Mouse (Mus musculus): ENCODE results near the gene Klf13. TPM values are rescaled to one million over a fixed set of nuclear protein-coding genes. Genes with fewer than 3 reads are reported as not detected.

Gene Klf13
- total RNA-seq, 2 experiments from 2014 or later = 168 to 175 TPM

DNA sequence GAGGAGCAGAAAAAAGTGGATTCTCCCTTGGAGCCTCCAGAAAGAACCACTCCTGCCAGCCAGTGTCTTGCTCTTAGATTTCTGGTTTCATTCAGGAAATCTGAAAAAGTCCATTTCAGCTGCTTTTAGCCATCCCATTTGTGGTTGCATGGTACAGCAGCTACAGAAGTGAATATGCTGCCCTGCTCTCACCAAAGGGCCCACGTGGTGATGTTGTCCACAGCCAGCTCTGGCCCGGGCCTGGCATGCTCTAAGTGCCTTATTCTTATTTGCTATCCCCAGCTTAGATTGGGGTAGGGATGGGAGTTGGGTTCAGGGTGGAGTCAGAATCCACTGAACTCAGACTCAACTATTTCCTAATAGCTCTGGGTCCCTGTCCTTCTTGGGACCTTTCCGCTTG is 43.5 kb downstream of the Klf13 start:
- intact Hi-C loops (cut with DNase I) = no loop called here
- DNase-seq (ENCODE audit: low spot score in 2 of 2) = no peak

DNA sequence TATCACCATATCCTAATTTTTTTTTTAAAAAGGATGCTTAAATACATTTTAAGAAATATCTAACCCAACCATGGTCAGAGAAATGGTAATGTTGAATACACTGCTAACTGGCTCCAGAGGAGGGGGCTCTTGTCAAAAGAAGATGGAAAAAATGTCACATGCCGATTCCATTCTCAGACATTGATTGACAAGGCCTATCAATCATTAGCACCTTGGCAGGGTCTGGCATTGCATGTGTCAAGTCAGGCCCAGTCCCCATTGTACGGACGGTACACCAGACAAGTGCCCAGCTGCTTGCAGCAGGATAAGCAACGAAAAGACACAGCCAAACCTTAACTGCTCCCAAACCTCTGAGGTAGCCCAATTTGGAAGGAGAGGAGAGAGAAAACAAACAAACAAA is 44.1 kb downstream of the Klf13 start:
- intact Hi-C loops (cut with DNase I) = no loop called here
- no peak for DNase-seq (ENCODE audit: low spot score in 2 of 2)

DNA sequence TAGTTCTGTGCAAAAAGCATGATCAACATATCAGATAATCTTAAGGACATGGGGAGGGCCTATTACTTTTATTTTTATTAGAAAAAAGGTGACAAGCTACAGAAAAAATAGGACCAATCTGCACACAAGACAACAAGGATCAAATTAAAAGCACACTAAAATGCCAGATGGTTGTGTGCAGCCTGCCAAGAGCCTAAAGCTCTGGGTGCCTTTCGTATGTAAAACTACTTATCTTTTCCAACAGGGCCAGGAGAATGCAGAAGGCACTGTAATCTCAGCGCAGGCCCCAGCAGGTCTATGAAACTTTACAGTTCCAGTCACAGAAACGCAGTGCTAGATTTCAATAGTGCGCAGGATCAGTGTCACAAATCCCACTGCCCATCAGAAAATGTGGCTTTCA is 45.0 kb downstream of the Klf13 start:
- intact Hi-C loops (cut with DNase I) = no loop called here
- no peak for DNase-seq (ENCODE audit: low spot score in 2 of 2)

DNA sequence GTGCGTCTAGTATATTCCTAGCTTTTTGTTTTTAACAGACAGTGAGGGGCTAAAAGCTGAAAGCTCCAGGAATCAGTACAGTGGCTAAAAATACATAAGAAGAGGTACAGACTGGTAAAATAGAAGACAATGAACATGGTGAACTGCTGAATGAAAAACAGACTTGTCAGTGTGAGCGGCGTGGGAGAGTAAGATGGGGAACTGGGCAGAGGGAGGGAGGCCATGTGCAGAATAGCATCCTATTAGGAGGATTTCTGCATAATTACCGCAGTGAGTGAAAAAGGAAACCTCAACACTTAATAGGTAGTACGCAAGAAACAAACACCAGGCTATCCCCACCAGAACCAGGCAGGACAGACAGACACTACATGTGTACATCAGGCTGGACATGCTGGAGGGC is 45.5 kb downstream of the Klf13 start:
- DNase-seq (ENCODE audit: low spot score in 2 of 2) = no peak

DNA sequence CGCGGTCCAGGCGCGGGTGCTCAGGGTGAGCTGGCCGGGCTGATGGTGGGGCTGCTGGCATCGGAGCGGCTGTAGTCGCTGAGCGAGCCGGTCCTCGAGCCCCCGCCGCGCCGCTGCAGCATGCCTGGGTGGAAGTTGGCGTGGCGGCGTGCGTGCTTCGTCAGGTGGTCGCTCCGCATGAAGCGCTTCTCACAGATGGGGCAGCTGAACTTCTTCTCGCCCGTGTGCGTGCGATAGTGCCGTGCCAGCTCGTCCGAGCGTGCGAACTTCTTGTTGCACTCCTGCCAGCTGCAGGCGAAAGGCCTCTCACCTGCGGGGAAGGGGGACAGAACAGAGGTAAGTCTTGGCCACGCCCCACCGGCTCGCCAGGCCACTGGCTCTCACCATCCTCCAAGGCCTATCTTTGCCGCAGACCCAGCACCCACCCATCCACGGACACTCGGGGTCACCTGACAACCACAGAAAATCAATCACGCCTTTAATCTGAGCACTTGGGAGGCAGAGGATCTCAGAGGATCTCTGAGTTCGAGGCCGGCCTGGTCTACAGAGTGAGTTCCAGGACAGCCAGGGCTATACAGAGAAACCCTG is 47.1 kb downstream of the Klf13 start:
- no peak for DNase-seq (ENCODE audit: low spot score in 2 of 2)
- intact Hi-C loops (cut with DNase I) = no loop called here

More for the DNA sequence above, 45.5 kb downstream of the Klf13 start:
- intact Hi-C loops (cut with DNase I) = no loop called here

DNA sequence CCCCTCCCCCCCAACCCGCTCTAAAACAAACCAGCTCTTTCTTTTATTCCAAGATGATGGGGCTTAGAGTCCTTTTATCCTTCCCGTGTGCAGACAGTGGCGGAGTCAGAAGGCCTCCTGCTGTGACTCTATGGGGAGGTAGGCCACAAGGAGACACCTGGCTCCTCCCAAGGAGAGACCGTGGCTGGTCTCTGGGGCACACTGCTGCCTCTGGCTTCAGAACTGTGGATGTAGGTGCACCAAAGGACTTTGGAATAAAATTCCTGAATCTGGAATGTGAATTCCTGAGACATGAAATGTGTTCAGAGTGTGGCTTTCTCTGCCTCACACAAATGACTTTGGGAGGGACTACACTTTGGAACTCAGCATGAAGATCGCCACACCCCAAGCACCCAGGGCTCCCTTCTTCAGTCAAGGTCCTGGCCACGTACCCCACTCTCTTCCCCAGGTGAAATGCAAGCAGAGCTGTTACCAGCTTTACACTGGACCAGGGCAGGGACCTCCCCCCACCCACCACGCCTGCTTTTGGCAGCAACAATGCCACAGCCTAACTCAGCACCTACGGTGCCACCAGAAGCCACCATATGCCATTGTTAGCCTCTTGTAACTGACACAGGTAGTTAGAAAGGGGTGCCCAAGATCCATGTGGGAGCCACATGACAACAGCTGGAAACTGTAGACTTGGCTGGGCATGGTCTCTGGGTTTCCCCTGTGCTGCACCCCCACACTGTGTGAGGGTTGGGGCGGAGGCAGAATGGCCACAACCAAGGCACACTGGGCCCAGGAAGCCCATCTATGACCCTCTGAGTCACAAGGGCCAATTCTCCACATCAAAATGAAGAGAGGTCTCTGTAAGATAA is 49.4 kb downstream of the Klf13 start:
- no peak for DNase-seq (ENCODE audit: low spot score in 2 of 2)
- intact Hi-C loops (cut with DNase I) = no loop called here

DNA sequence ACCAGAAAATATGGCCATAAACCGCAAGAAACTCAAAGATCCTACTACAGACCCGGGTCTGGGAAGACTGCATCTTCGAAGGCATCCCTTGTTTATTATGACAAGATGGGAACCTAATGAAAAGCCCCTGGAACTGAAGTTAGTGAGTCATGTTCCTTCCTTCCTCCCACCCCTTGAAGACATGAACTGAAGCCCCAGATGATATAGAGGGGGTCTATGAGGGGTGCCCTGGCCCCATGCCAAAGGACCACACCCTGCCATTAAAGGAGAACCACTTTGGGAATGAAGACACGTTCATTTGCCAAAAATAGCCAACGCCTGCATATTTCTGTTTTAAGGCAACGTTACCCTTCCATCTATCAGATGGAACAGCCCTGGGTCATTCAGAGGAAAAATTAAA is 50.0 kb downstream of the Klf13 start:
- intact Hi-C loops (cut with DNase I) = no loop called here

DNA sequence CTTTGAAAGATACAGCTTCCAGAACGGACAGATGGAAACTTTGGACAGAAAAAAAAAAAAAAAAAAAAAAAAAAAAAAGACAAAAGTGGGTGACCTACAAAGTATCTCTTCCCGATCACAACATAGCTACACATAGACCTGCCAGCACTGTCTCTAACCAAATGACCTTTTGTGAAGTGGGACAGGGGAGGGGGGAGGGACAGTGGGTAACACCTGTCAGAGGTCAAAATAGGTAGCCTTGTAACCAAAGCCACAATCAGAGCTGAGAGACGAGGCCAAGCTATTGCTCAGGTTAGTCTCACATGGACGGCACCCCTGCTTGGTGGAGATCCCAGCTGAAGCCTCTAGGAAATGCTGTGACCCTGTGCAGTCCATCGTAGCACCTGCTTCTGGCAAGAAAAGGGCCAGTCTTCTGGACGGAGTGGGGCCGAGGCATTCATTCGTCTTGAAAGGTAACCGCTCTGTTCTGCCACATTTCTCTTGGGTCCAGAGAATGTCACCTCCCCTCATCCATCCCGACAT is 51.1 kb downstream of the Klf13 start:
- no peak for DNase-seq (ENCODE audit: low spot score in 2 of 2)
- intact Hi-C loops (cut with DNase I) = no loop called here

More for the DNA sequence above, 50.0 kb downstream of the Klf13 start:
- DNase-seq (ENCODE audit: low spot score in 2 of 2) = no peak

DNA sequence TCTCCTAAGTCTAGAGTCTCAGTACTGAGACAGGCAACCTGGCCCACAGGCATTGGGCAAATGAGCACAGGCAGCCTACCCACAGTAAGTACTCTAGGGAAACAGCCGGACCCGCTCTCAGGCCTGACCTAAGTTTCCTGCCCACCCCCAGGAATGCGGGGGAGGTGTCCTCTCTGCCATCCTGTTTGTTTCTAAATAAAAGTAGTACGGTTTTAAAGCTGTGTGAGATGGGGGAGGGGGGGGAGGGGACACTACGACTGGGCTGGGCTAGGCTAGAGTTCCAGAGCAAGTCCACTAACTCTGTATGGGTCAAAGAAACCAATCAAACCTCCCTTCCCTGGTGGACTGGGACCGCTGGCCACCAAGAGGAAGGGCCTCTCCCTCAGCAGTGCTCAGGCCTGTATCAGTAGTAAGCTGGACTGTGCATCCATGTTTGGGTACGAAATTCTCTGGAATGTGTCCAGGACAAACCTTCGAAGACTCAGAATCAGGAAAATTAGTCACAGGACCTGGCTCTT is 51.6 kb downstream of the Klf13 start:
- intact Hi-C loops (cut with DNase I) = no loop called here
- no peak for DNase-seq (ENCODE audit: low spot score in 2 of 2)

DNA sequence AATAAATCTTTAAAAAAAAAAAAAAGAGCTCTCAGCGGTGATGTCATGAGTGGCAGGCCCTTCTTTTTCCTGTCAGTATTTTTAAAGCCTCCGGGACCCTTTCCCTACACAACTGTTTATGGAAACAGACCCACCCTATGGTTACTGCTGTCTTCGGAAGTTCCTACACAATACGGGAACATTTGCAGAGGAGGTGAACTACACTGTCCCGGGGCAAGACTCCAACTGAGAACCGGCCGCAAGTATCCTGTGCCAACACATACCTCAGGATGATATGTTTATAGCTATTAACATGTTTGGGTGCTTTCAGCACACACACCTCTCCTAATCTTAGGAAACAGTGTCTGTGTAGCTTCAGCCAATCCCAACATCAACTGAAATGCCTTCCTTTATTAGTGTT is 53.7 kb downstream of the Klf13 start:
- DNase-seq (ENCODE audit: low spot score in 2 of 2) = no peak
- intact Hi-C loops (cut with DNase I) = no loop called here

DNA sequence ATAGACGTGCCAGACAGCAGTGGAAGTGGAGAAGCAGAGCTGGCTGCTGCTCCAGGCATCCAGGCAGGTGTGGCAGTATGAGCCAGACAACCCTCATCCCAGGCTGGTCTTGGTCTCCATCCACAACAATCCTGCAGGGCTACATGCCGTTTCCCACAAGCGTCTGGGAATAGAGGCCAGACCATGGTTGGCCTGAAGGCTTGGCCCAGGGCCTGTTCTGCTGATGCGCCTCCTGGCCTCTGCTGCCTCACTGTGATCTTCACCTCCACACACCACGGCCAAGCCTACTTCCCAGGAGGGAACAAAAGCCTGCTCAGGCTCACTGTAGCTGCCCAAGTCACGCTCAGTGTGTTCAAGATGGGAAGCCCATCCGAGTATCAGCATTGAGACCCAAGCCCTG is 56.0 kb downstream of the Klf13 start:
- intact Hi-C loops (cut with DNase I) = no loop called here
- DNase-seq (ENCODE audit: low spot score in 2 of 2) = no peak

DNA sequence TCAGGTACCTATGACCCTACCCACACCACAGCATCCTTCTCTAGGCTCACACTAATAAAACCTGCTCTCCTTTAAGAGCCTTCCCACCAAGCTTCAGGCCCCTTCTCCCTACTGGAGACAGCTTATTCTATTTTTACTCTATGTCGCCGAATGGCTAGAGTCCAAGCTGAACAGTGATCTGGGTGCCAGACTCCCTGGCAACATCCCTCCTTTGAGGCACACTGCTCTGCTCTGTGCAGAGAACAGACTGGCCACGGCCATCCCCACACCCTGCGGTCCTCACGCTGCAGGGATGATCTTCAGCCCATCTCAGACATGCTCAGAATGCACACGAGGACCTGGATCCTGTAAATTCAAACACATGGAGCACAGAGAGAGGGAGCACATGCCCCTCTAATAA is 59.1 kb downstream of the Klf13 start:
- intact Hi-C loops (cut with DNase I) = no loop called here
- DNase-seq (ENCODE audit: low spot score in 2 of 2) = peak; percentile 64 to 72

DNA sequence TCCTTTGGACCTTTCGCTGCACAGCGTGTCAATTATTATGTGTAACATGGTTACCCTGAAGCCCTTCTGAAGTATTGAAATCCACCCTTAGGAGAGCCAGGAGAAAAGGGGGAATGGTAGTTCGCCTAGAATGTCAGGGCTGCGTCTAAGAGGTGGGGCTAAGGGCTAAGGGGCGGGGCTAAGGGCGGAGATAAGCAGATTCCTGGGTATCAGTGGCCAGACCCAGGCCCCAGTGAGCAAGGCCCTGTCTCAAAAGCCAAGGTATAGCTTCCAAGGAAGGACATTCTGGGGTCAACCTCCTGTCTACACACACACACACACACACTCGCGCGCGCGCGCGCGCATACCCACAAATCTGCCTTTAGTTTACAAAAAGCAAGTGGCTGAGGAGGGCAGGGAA is 61.1 kb downstream of the Klf13 start:
- no peak for DNase-seq (ENCODE audit: low spot score in 2 of 2)
- intact Hi-C loops (cut with DNase I) = no loop called here

DNA sequence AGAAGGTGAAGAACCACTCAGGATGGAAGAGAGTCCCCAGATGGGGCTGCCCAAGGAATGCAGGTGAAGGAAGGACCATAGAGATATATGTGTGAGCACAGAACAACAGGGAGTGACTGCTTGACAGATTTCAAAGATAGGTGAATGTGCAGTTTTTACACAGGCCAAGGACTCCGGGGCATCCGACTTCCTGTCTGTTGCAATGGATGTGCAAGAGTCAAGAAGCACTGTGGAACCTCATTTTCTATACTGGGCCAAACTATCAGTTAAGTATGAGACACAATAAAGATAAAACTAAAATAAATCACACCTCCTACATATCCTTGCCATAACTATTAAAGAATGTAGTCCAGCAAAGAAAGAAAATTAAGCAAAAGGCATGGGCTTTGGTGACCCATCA is 62.1 kb downstream of the Klf13 start:
- intact Hi-C loops (cut with DNase I) = no loop called here
- no peak for DNase-seq (ENCODE audit: low spot score in 2 of 2)

DNA sequence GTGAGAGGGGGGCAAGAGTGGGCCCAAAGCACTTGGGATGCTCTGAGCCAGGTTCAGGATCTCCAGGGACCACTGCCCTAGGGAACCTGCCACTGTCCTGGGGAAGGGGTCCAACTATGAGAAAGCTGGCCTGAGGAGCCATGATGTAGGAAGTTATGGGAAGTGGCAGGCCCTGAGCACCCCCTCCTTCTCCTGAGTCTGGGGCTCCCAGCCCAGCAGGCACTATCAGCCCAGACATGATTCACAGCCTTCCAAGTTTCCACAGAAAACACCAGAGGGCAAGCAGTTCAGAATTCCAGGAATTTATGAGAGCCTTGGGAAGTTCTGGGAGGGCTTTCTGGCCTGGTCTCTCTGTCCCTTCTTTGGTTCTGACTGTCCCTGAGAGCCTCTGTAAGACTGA is 63.0 kb downstream of the Klf13 start:
- intact Hi-C loops (cut with DNase I) = no loop called here
- no peak for DNase-seq (ENCODE audit: low spot score in 2 of 2)

DNA sequence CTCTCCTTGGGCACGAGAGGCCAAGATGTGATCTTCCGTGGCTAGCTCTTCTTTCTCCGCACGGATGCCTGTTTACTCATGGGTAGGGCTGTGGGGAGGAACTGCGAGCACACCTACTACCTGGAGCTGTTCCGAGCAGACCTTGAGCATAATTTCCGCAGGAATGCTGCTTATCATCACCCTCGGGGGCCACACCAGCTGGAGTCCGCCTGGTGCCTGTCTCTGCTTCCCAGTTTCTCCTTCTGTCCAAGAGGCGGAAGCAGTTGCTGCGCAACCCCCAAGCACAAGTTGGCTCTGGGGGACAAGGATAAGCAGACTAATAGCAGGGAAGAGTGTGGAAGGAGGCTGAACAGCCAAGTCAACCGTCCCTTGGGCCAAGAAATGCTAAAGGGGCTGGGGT is 64.8 kb downstream of the Klf13 start:
- intact Hi-C loops (cut with DNase I) = no loop called here
- no peak for DNase-seq (ENCODE audit: low spot score in 2 of 2)

DNA sequence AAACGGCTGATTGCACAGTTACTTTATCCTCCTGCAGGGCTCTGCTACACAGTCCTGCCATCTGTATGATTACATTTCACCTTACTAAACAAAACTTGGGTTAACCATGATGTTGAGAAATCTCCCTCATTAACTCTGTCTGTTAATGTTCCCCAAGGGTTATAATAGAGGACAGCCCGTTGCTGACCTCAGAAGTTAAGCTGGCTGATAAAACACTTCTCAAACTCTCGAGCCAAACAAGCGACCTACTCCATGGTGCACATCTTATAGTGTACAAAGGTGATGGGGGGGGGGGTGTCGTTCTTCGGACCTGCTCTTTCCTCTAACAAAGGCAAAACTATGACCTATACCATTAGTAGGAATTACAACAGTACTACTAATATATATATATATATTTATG is 67.0 kb downstream of the Klf13 start:
- intact Hi-C loops (cut with DNase I) = no loop called here
- DNase-seq (ENCODE audit: low spot score in 2 of 2) = no peak

DNA sequence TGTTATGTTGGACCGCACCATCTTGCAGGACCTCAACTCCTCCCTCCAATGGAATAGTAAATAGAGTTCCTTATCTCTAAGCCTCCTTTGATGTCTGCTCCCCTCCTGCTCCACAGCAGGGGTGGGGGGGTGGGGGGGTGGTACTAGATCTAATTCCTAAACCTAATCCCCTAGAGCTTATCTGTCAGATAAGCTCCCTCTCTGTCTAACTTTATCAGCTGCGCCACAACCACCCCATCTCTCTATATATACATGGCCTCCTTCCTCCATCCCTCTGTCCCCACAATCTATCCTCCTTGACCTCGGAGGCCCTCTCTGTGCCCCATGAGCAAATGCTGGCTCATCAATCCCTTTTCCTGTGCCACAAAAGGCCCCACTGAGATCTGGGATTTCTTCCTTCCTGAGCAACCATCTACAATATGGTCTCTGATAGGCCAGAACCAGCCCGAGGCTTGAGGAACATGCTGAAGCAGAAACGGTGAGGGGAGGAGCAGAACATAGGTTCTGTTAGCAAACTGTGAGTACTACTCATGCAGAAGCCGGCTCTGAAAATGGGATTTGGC is 70.3 kb downstream of the Klf13 start:
- intact Hi-C loops (cut with DNase I) = no loop called here
- DNase-seq (ENCODE audit: low spot score in 2 of 2) = no peak

DNA sequence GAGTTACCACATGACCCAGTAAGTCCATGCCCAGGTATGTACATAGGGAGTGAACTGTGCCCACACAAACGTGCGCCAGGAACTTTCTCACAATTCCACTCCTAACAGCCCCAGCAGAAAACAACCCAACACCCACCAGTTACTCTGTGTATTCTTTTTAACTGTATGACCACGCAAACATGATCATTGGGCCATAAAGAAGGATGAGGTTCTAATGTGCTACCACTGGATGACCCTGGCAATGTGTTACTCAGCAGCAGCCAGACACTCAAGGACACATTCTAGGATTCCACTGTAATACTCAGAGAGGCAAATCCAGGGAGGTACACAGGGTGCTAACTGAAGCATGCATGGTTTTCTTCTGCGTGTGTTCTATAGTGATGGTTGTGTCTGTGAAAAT is 72.8 kb downstream of the Klf13 start:
- intact Hi-C loops (cut with DNase I) = no loop called here
- DNase-seq (ENCODE audit: low spot score in 2 of 2) = no peak

DNA sequence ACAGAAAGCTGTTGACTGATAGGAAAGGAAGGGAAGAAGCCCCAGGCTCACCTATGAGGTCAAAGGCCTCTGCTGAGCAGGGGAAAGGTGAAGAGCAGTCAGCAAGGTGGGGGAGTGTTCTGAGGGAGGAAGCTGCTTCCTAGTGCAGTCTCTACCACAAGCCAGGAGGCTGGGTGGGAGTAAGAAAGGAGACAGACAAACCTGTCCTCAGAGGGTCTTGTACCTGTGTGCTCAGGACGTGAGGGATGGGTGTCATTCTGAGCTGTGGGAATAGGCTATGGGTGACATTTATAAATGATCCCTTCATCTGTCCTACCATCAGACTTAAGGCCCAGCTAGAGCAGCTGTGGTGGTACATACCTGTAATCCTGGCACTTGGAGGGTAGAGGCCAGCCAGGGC is 75.7 kb downstream of the Klf13 start:
- intact Hi-C loops (cut with DNase I) = no loop called here
- no peak for DNase-seq (ENCODE audit: low spot score in 2 of 2)

DNA sequence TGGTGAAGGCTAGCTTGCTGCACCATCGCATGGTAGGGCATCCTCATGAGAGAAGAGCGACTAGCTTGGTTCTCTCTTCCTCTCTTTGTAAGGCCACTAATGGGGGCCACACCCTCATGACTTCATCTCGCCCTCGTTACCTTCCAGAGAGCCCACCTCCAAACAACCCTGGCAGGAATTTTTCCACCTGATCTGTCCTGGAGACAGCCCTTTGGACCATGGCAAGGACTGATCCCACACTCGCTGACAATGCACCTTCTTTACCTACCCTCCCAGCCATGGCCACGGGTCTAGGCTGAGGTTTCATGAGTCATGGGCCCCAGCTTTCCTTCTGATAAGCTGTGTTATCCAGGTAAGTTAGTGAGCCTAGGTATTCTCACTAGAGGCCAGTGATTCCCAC is 77.6 kb downstream of the Klf13 start:
- intact Hi-C loops (cut with DNase I) = no loop called here
- no peak for DNase-seq (ENCODE audit: low spot score in 2 of 2)

All from left cerebral cortex, postnatal 14 days (tissue).